Mouse (Mus musculus): ENCODE measurements around the gene Plcb1.

Plcb1 gene

GRCm38 (mm10) chr2:135409418-135410097 is 623.7 kb downstream of the Plcb1 start:
- DNase-seq (ENCODE audit: low spot score): no peak

DNA sequence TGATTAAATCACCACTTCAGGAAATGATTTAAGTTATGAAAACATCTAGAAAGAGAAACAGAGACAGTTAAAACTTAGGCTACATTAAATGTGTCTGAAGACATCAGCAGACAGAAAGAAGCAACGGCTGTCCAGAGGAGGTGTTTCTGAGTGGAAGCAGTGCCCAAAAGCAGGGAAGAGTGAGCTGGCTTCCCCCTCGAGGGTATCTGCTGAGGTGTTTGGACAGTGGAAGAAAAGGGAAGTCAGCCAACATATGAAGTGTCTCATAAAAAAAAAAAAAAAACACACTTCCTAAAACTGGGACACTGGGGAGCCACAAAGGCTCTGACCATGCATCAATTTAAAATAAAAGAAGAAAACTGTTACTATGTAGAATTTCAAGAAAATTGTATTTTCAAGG is 625.8 kb downstream of the Plcb1 start:
- no peak for DNase-seq (ENCODE audit: low spot score)

GRCm38 (mm10) chr2:135415137-135415536 is 629.3 kb downstream of the Plcb1 start:
- DNase-seq (ENCODE audit: low spot score): no peak

DNA sequence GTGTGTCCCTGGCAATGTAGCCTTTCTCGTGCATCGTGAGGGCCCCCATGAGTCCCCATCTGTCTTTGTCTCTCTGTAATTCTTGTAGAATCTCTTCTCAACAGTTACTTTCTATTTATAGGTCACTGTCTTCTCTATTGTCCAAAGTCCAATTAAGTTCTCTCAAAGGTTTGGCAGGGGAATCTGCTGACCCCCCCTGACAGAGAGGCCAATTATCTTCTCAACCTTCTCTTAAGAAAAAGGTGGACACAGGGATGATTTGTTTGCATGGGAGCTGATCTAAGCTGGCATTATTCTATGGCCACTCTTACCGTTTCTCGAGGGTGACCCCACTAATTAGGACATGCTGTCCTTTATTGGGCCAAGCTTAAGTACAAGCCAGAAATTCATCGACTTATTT is 633.4 kb downstream of the Plcb1 start:
- DNase-seq (ENCODE audit: low spot score): no peak

DNA sequence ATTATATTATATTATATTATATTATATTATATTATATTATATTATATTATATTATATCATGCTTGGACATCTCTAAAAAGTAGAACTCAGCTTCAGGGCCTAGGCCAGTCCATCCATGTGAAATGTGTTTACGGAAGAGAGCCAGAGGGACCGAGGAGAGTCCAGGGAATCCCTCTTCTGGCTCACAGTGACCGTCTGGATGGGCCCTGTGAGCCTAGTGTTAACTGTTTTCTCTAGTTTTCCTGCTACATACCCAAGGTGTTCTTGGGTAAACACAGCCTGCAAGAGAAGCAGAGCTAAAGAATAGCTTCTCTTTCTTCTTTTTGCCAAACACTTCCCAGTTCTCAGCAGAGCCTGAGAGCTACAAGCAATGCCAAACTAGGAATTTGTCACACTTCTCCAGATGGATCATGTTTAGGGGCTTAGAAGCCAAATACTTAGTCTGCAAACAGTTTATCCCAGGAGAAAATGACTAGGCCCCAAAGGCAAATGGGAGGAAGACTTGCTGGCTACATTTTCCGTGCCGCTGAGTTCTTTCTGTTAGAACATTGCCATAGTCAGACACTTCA is 649.2 kb downstream of the Plcb1 start:
- DNase-seq (ENCODE audit: low spot score): no peak

DNA sequence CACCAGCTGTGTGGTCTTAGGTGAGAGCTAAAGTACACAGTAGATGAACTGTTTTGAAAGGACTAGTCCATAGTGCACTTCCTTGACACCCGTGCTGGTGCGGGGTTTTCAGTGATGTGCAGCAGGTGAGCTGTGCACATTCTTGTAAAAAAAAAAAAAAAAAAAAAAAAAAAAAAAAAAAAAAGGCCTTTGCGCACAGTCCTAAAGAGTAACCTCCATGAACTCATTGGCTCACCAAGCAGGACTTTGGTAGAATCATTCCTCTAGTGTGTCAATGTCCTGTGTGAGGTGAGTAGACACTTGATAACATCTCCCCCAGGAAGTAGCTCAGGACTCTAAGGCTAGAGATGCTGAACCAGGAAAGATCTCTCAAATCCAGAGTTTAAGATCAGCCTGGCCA is 653.2 kb downstream of the Plcb1 start:
- no peak for DNase-seq (ENCODE audit: low spot score)

GRCm38 (mm10) chr2:135439546-135440517 is 654.0 kb downstream of the Plcb1 start:
- peak; percentile 77 for DNase-seq (ENCODE audit: low spot score)

DNA sequence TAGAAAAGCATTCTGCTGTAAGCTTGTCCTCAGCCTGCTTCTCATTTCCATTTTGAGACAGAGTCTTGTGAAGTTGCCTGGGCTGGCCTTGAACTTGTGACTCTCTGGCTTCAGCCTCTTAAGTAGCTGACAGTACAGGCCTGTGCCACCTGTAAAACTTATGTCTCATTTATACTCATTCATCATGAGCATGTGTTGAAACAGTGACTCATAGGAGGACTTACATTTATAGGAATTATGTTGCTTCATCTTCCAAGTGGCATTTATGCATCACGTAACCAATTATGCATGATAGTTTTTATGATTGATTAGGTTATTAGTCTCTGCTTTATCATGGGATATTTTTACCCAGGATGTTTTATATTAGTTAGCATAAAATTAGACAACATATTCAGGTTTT is 667.7 kb downstream of the Plcb1 start:
- DNase-seq (ENCODE audit: low spot score): no peak

GRCm38 (mm10) chr2:135454015-135454414 is 668.1 kb downstream of the Plcb1 start:
- DNase-seq (ENCODE audit: low spot score): no peak

- no peak for DNase-seq (ENCODE audit: low spot score)
Observed at GRCm38 (mm10) chr2:135454455-135454854, 668.6 kb downstream of the Plcb1 start.

- no peak for DNase-seq (ENCODE audit: low spot score)
Observed at GRCm38 (mm10) chr2:135467895-135468294, 682.0 kb downstream of the Plcb1 start.

DNA sequence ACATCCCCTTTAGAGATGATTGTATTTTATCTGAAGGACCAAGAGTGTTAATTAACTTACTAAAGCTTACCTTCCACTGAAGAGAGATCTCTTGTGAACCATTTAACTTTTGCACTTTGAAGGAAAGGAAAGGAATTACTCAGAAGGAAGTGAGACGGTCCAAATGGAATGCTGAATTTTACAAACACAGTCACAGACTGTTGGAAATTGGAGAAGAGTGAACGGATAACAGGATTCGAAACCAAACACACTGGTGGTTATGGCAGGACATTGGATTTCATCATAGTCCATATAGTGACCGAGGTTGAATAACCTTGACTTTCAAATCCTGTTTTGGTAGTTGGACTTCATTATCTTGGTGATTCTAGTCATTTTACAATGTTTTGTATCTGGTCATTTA is 688.2 kb downstream of the Plcb1 start:
- DNase-seq (ENCODE audit: low spot score): no peak

DNA sequence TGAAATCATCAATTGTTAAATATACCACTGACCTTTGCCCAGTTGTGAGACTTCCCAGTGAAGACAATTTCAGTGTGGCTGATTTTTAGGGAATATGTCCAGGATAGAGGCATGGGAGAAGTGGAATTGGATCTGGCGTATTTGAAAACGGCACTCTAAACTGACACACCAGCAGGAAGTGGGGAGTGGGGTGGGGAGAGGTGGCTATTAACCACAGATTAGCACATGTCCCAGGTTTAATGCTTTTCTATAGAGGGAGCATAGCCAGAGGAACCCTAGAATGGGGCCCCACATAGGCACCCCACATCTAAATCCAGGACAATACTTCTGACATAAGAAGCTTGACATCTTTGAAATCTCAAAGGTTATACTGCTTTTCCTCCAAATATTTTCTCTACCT is 699.4 kb downstream of the Plcb1 start:
- no peak for DNase-seq (ENCODE audit: low spot score)

DNA sequence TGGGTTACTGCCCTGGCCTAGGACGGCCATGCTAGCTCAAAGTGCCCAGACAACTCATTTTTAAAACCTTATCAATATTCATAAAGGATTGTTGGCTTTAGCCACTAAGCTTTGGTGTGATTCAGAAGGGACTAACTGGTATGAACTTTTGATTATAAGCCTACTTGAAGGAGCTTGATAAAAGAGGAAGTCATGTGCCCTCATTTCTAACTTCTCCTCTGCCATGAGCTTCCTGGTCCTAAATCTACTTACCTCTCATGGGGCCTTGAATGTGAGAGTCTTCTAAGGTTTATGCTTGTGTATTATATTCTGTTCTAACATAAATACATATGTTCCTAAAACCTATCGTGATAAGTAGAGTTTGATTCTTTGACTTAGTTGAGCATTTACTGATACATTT is 702.4 kb downstream of the Plcb1 start:
- no peak for DNase-seq (ENCODE audit: low spot score)

DNA sequence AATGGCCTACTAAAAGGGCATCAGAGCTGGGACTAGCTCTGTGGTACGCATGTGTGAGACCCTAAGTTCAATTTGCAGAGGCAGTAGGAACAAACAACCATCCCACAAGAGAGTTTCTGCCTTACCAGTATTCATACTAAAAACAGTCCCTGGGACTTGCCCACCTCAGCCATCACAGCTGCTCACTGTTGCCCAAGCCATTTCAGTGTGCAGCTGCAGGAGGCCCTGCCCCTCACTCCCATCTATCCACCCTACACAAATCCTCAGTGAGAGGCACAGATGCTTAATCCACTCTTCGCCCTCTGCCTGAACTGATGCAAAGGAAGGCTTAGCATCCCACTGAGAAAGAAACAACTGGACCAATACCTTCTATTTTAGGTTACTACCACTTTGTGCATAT is 703.3 kb downstream of the Plcb1 start:
- no peak for DNase-seq (ENCODE audit: low spot score)

DNA sequence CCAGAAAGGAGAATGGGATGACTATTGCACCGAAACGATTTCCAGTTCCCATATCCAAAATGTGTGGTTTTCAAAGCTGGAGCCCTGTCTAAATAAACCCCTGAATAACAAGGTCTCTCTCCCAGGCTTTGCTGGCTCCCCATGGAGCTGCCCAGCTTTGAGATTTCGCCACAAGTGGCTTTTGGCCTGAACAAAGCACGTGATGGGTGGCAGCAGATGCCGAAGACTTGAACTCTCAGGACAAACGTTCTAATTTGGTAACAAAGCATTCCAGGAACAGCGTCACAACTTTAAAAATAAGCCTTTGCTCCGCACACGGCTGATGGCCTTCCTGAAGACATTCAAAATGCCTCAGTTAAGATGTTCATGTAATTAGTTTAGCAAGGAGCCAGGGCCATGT is 706.9 kb downstream of the Plcb1 start:
- no peak for DNase-seq (ENCODE audit: low spot score)

DNA sequence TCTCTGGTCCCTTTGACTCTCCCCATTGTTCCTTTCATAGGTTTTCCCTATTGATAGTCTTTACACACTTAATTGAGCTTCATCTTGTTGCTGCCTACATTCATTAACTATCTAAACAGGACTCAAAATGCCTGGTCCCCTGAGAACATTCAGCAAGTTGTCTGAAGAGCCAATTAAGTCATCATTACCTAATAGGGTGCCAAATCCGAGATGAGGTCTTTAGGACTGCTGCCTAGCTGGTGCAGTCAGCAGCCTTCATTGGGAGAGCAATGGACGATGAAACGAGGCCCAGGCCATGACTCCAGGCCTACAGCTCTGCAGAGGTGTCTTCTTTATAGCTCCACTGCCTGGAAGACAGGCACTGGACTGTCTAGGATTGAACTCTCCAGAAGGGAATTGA is 710.7 kb downstream of the Plcb1 start:
- DNase-seq (ENCODE audit: low spot score): no peak

DNA sequence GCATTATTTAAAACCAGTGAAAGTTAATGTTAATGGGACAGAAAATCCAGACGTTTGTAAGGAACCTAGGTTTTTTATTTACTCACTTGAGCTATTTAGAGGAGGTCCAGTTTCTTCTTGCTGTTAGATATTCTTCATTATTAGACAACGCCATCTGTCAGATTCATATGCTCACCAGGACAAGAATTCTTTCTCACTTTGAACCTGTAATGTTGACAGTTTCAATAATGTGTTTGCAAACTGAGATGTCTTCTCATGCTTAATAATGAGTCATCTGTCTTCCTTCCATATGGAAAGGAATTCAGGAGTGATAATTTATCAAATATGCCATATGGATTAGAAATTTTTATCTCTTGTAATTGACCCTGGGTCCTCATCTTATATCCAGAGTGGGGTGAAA is 711.4 kb downstream of the Plcb1 start:
- no peak for DNase-seq (ENCODE audit: low spot score)

GRCm38 (mm10) chr2:135500872-135501271 is 715.0 kb downstream of the Plcb1 start:
- no peak for DNase-seq (ENCODE audit: low spot score)

DNA sequence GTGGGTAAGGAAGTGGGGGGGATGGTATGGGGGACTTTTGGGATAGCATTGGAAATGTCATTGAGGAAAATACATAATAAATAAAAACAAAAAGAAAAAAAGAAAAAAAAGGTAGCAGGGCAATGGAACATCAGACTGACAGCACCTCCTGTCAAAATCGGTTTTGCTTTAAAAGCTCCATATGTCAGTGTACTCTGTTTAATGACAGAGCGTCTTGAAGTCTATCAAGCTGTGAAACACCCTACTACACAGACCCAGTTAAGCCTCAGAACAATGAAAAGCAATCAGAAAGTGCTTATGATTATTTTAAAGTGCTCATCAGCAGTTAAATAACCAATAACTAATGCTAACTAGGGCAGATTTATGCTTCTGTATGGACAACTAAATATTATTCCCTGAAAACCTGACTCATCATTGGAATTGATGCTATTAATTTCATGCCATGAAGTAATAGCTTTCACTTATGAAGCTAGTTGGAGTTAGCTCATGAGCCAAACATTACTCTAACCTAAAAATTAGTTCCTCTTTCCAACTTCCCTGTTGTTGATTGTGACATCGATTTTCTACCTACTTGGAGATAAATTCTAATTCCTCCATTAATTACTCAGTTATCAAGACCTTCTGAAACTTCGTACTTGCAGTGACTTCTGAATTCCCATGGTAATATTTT is 717.6 kb downstream of the Plcb1 start:
- DNase-seq (ENCODE audit: low spot score): no peak

DNA sequence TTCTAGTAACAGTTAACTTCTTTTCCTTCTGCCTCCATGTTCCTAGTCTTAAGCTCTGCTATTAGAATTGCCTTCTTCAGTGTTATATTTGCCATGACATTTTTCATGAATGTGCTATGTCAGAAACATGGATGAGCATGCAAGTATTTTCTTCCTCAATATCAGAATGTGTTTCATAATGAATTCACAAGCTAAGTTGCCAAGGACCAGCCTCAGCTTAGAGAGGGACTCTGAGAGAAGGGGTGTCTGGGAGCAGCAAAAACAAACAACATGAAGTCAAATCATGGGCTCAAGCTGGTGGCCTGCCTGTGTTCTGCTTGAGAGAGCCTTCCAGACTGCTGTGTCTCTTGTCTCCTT is 718.1 kb downstream of the Plcb1 start:
- DNase-seq (ENCODE audit: low spot score): no peak

GRCm38 (mm10) chr2:135507111-135507510 is 721.2 kb downstream of the Plcb1 start:
- DNase-seq (ENCODE audit: low spot score): no peak

DNA sequence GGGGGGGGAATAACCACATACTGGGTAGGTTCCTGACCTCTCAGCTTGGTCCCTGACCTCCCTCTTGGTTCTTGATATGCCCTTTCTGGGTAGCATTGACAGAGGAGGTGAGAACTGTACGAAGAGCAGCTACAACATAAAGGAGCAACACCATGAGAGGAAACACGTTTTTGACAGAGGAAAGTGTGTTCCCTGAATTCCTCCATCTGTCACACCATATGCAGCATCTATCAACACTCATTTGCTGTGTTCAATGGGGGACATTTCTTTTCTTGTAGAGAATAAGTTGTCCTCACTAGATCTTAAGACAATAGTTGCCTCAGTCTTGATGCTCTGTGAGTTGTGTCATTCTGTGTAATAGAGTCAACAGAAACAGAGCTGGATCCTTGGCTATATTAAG is 733.1 kb downstream of the Plcb1 start:
- no peak for DNase-seq (ENCODE audit: low spot score)

Measured in MN1 (cell line).